Mouse (Mus musculus) spleen, postnatal 0 days (tissue): ENCODE measurements around the gene Prdx5. TPM values are rescaled to one million over a fixed set of nuclear protein-coding genes. Genes with fewer than 3 reads are reported as not detected.

Source experiments
- polyA plus RNA-seq: library from polyadenylated mRNA; unstranded; fragments of >200 nt; fragmentation: Nextera tagmentation; extraction: Ambion mirVana; gene quantifications from 2 replicates; pipeline ENCODE4 v1.2.1, GENCODE M21; 2015

Gene Prdx5
- polyA plus RNA-seq, result 259 and 334 TPM in 2 replicates

DNA sequence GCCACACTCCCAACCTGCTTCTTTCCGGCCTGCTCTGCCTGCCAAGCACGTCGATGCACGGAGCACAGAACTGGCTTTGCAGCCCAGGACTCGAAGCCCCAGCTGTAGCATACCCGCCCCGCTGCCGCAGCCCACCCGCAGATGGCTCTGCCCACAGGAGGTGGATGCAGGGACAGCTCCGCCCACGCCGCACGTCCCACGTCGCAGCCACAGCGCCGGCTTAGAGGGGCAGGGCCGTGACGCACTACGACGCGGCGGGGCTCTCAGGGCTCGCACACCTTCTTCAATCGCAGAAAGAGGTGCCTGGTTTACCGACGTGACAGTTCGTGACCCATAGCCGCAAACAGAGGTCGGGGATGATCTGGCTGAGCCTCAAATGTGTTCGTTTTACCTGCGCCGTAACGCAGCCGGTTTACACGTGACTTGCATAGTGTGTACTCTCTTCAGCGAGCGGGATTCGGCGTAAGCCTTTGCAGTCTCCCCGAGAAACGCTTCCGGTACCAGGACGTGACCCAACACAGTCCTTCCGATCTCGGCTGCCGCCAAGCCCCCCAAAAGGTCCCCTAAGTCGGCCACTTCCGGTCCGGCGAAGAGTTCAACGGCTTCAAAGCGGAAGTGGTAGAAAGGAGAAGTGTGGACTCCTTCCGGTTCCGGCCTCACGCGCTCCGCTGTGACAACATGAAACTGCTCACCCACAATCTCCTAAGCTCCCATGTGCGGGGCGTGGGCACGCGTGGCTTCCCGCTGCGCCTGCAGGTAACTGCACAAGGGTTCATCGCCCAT, at the start of gene Prdx5, which contains the start of gene Trmt112:
TSS of gene Prdx5 (minus strand) at position 600 of the 783 bp plus-strand sequence.
TSS of gene Trmt112 (plus strand) at position 192 of the 783 bp plus-strand sequence.

DNA sequence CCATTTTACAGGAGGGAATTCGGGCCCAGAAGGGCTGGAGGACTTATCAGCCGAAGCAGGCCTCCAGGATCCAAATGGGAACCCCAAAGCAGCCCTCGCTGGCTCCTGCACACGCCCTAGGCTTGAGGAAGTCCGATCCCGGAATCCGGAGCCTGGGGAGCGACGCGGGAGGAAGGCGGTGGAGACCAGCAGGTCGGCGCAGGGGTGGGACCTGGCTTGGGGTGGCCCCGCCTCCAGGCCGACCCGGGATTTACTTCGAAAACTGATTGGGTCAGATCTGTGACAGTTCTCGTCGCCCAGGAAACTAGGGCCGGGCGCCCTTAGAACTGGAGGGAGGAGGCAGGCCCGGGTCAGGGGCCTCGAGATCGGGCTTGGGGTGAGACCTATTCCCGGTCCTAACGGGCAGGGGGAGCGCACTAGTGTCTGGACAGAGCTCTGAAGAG, 32.4 kb upstream of the Prdx5 start, which contains the start of gene Gpr137:
TSS of gene Gpr137 (minus strand) at position 232 of the 443 bp plus-strand sequence.

DNA sequence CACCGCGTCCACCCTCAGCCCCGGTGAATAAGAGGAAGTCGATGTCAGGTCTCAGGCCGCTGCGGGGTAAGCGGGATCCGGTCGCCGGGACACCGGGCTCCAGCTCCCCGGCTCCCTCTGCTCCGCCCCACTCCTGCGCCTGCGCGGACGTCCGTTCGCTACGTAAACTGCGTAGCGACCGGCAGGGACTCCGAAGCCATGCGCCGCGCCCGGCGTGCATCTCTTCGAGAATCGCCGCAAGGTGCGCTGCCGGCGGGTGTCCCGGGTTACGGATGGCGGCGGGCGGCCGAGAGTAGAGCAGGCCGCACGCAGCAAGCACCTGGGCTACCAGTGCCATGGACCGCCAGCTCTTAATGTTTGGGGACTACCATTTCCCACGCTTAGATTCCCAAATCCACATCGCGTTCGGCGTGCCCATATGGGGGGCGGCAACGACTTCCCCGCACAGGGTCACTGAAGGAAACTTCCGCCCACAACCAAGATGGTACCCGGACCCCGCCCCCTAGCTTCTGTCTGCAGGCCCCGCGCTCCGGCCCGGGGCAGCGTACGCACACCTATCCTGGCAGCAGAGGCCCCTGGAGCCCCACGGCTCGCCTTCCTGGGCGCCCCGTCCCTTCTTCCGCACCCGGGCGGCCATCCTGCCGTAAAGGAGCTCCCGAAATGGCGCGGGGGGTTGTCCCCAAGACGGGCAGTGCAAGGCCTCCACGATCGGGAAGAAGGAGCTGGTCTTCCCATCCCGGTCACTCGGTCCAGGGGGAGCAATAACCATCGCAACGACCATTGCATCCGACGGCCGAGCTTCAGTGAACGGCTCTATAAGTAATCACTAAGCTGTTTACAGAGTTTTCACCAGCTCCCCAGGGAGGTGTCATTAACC, 31.7 kb upstream of the Prdx5 start, which contains the start of gene Bad:
TSS of gene Bad (plus strand) at position 490 of the 877 bp plus-strand sequence.

DNA sequence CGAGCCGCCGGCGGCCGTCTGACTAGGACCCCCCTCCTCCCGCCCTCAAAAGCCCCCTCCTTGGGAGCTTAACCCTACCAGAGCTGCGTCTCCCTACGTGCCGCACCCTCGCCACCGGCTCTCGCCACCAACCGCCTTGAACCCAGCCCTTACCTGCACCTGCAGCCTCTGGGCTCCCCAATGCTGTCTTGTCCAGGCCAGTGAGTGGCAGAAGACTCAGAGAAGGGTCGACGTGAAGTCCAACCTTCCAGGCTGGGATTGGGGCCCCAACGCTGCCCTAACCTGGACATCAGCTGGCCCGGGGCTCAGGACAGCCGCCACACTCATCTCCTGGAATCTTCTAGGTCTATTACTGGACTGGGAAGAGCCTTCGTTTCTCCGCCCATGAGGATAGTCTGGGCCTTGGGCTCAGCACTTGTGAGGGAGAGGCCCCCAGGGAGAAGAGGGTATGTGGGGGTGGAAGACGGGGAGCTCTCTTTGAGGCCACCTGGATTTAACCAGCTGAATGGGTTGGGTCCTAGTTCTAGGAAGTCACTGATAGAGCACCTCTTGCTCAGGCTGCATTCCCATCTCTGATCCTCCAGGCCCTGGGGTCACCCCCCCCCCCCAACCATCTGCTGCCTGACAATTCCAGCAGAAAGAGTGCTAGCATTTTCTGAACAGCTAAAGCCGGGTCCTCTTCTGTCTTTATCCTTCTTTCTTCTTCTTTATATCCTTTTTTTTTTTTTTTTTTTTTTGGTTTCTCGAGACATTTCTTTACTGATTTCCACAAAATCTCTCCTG, 24.5 kb upstream of the Prdx5 start, which contains the start of gene Kcnk4:
TSS of gene Kcnk4 (minus strand) at position 321 of the 783 bp plus-strand sequence.

DNA sequence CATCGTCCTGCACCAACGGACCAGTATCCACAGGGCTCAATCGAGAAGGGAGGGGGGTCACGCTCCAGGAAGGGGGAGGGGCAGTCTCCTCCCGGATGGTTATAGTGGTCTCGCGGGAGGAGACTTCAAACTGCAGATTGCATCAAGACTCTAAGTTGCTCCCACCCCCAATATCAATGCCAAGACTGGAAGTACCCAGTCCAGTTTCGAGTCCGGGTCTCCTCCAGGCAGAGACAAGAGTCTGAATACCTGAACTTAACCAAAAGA, 15.3 kb upstream of the Prdx5 start, which contains the start of gene Catsperz:
TSS of gene Catsperz (minus strand) at position 74 of the 267 bp plus-strand sequence.

DNA sequence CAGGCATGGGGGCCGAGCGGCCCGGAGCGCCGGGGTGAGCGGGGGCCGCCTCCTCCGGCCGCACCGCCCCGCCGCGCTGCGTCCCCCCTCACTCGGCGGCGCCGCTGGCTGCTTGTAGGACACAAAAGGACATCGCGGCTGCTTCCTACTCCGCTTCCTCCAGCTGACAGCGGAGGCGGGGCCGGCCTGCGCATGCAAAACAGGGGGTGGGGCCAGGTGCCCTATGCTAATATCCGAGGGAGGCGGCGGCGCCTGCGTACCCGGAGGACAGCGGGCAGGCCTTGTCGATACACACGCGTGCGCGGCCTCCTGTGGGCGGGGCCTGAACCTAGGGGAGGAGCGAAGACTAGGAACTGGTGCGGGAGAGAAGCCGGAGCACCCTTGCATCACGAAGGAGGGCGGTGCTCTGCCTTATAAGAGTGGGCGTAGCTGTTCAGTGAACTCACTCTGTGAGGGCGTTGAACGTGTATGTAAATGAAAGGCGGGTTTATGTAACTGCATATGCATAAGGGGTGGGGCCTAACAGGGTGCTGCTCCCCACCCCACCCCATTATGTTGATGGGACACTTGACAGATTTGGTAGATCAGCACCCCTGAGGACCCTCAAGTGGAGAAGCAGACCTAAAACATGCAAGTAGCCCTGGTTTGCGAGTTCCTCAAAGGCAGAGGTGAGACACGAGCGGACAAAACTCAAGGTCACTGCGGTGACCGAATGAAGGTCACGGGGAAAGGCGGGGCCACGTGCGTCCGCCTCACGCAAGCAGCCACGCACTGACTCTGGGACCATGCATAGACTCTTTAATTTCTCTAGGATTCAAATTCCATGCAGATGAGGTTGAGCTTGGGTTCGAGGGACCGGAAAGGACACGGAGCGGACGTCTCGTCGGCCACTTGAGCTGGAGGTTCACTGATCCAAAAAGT, 12.0 kb upstream of the Prdx5 start, which contains the start of gene Esrra:
TSS of gene Esrra (minus strand) at position 167 of the 921 bp plus-strand sequence.

DNA sequence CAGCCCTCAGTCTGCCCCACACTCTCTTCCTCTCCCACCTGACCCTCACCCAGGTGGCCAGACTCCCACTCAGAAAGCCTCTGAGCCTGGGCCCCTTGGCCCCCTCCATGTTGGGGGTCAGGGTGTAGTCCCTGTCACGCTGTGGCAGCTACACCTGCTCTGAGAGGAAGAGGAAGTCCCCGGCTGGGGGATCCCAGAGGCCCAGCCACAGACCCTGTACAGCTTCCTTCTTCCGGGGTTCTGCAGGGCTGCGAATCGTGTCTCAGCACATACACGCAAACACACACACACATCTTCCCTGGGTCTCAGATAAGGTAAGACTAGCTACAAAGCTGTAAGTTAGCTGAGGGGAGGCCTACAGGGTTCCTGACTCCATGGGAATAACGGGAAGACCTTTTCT, 51.9 kb downstream of the Prdx5 start, which contains the start of gene Ccdc88b:
TSS of gene Ccdc88b (minus strand) at position 181 of the 400 bp plus-strand sequence.

Other genes starting within 250 kb of the Prdx5 start
- 11.4 and 13.0 TPM in 2 replicates for gene Rps6ka4, start 69.5 kb downstream of the Prdx5 start, polyA plus RNA-seq
- 7.4 and 10.9 TPM in 2 replicates for gene Ccdc88b, start 51.9 kb downstream of the Prdx5 start, polyA plus RNA-seq
- gene Trmt112, start 408 bp downstream of the Prdx5 start, polyA plus RNA-seq, result 127 and 129 TPM in 2 replicates
- gene Esrra, start 11.7 kb upstream of the Prdx5 start, polyA plus RNA-seq, result 7.2 and 9.0 TPM in 2 replicates
- gene Catsperz, start 15.3 kb upstream of the Prdx5 start, polyA plus RNA-seq, result 1.2 and 2.1 TPM in 2 replicates
- gene Kcnk4, start 24.4 kb upstream of the Prdx5 start, polyA plus RNA-seq, result 0.20 and 0.28 TPM in 2 replicates
- 35.9 and 43.8 TPM in 2 replicates for gene Bad, start 31.8 kb upstream of the Prdx5 start, polyA plus RNA-seq
- 11.0 and 14.9 TPM in 2 replicates for gene Gpr137, start 32.4 kb upstream of the Prdx5 start, polyA plus RNA-seq
- 102 and 119 TPM in 2 replicates for gene Ppp1r14b, start 64.9 kb upstream of the Prdx5 start, polyA plus RNA-seq
- 10.4 and 13.6 TPM in 2 replicates for gene Plcb3, start 66.4 kb upstream of the Prdx5 start, polyA plus RNA-seq
- gene Fkbp2, start 70.4 kb upstream of the Prdx5 start, polyA plus RNA-seq, result 70.3 and 74.9 TPM in 2 replicates
- 14.6 and 17.7 TPM in 2 replicates for gene Vegfb, start 77.5 kb upstream of the Prdx5 start, polyA plus RNA-seq
- 14.3 and 18.0 TPM in 2 replicates for gene Dnajc4, start 82.5 kb upstream of the Prdx5 start, polyA plus RNA-seq
- gene Nudt22, start 86.0 kb upstream of the Prdx5 start, polyA plus RNA-seq, result 14.0 and 15.2 TPM in 2 replicates
- 3.2 and 3.7 TPM in 2 replicates for gene Trpt1, start 86.0 kb upstream of the Prdx5 start, polyA plus RNA-seq
- 123 and 124 TPM in 2 replicates for gene Fermt3, start 109.4 kb upstream of the Prdx5 start, polyA plus RNA-seq
- 72.5 and 74.9 TPM in 2 replicates for gene Stip1, start 129.9 kb upstream of the Prdx5 start, polyA plus RNA-seq
- gene Macrod1, start 146.7 kb upstream of the Prdx5 start, polyA plus RNA-seq, result 7.3 and 8.6 TPM in 2 replicates
- gene Flrt1, start 195.6 kb upstream of the Prdx5 start, polyA plus RNA-seq, result 0.24 and 0.40 TPM in 2 replicates